Mouse (Mus musculus) MEL (cell line): ENCODE measurements at regions not wholly inside any gene's neighbourhood (a gene's known extent, or its start where the extent isn't known, plus 50 kb on each side); places are given as distances from the start of the nearest gene placed in this dataset.
"Not testable (repeated sequence)": the region's sequence is repeated elsewhere in the genome, so short reads cannot be mapped to it uniquely, and the experiment has no call there.

Experiments
- DNase-seq: peaks from one replicate; pipeline ENCODE4 v3.0.0; 2011; ENCODE audit warnings: low read depth, low spot score
- H3K27ac ChIP-seq: 2 replicates; pipeline ENCODE4 v1.5.1; 2012; ENCODE audit warnings: low read depth, mild to moderate bottlenecking, control low read depth, low read length, moderate library complexity; ENCODE audit not compliant: control insufficient read depth
- H3K27me3 ChIP-seq, 2 experiments: fragments of 150-350 bp in 1 of 2; sonication (generic) in 1 of 2; 2 replicates each; pipeline ENCODE4 v1.6.1; 2012; ENCODE audit warnings: low read length in 2 of 2, mild to moderate bottlenecking in 2 of 2, improper control_type of control experiment in 1 of 2, moderate library complexity in 1 of 2; ENCODE audit not compliant: insufficient read depth in 2 of 2, control insufficient read depth in 1 of 2
- H3K36me3 ChIP-seq, 2 experiments: 2 replicates each; pipeline ENCODE4 v1.6.1; 2012 to 2014; ENCODE audit warnings: low read length in 2 of 2, improper control_type of control experiment in 1 of 2, inconsistent platforms in 1 of 2, mild to moderate bottlenecking in 1 of 2; ENCODE audit not compliant: insufficient read depth in 2 of 2, control insufficient read depth in 1 of 2
- H3K4me1 ChIP-seq, 2 experiments: fragments of 150-350 bp in 1 of 2; sonication (generic) in 1 of 2; 2 replicates each; pipeline ENCODE4 v1.6.1; 2012; ENCODE audit warnings: low read length in 2 of 2, improper control_type of control experiment in 1 of 2, mild to moderate bottlenecking in 1 of 2; ENCODE audit not compliant: insufficient read depth in 2 of 2, control insufficient read depth in 1 of 2
- H3K4me3 ChIP-seq, 2 experiments: fragments of 150-350 bp in 1 of 2; sonication (generic) in 1 of 2; 2 replicates each; pipeline ENCODE4 v1.5.1; 2012; ENCODE audit warnings: low read depth in 2 of 2, low read length in 2 of 2, mild to moderate bottlenecking in 2 of 2, moderate library complexity in 2 of 2, control low read depth in 1 of 2, improper control_type of control experiment in 1 of 2; ENCODE audit not compliant: control insufficient read depth in 1 of 2, insufficient read depth in 1 of 2
- H3K79me2 ChIP-seq: 2 replicates; pipeline ENCODE4 v1.6.1; 2012; ENCODE audit warnings: mild to moderate bottlenecking, low read length, moderate library complexity; ENCODE audit not compliant: control insufficient read depth, poor library complexity, insufficient read depth
- H3K9ac ChIP-seq: 2 replicates; pipeline ENCODE4 v1.6.1; 2012; ENCODE audit warnings: low read depth, mild to moderate bottlenecking, control low read depth, low read length, moderate library complexity; ENCODE audit not compliant: control insufficient read depth, poor library complexity, severe bottlenecking
- H3K9me3 ChIP-seq: fragments of 150-350 bp; sonication (generic); replicated peaks from 2 replicates; pipeline ENCODE4 v1.6.1; 2012; ENCODE audit warnings: mild to moderate bottlenecking, low read length, improper control_type of control experiment, moderate library complexity; ENCODE audit not compliant: insufficient read depth
- CHD1 ChIP-seq: IDR thresholded peaks from 2 replicates; pipeline ENCODE4 v1.6.1; 2012; ENCODE audit warnings: low read depth, mild to moderate bottlenecking, inconsistent platforms, low read length, improper control_type of control experiment
- CHD2 ChIP-seq: IDR thresholded peaks from 2 replicates; pipeline ENCODE4 v1.6.1; 2011; ENCODE audit warnings: low read length, improper control_type of control experiment
- ELF1 ChIP-seq: IDR thresholded peaks from 2 replicates; pipeline ENCODE4 v1.6.1; 2014; ENCODE audit warnings: low read depth, mild to moderate bottlenecking, inconsistent platforms, low read length, improper control_type of control experiment, moderate library complexity
- GATA1 ChIP-seq: IDR thresholded peaks from 2 replicates; pipeline ENCODE4 v1.6.1; 2011; ENCODE audit warnings: low read depth, low read length, improper control_type of control experiment
- JUND ChIP-seq: IDR thresholded peaks from 2 replicates; pipeline ENCODE4 v1.6.1; 2011; ENCODE audit warnings: low read depth, mild to moderate bottlenecking, improper control_type of control experiment, low read length
- MAFK ChIP-seq: IDR thresholded peaks from 2 replicates; pipeline ENCODE4 v1.6.1; 2011; ENCODE audit warnings: low read depth, mild to moderate bottlenecking, low read length, improper control_type of control experiment, borderline replicate concordance
- MAZ ChIP-seq: IDR thresholded peaks from 2 replicates; pipeline ENCODE4 v1.6.1; 2012; ENCODE audit warnings: low read depth, mild to moderate bottlenecking, inconsistent platforms, low read length, improper control_type of control experiment
- MEF2A ChIP-seq: IDR thresholded peaks from 2 replicates; pipeline ENCODE4 v1.6.1; 2014; ENCODE audit warnings: low read depth, mild to moderate bottlenecking, inconsistent platforms, low read length, improper control_type of control experiment; ENCODE audit not compliant: poor library complexity, insufficient replicate concordance, severe bottlenecking; ENCODE audit errors: extremely low read depth
- NRF1 ChIP-seq: IDR thresholded peaks from 2 replicates; pipeline ENCODE4 v1.6.1; 2014; ENCODE audit warnings: low read depth, mild to moderate bottlenecking, inconsistent platforms, low read length, improper control_type of control experiment, moderate library complexity; ENCODE audit not compliant: poor library complexity, insufficient read depth, severe bottlenecking
- TBP ChIP-seq: IDR thresholded peaks from 2 replicates; pipeline ENCODE4 v1.8.0; 2011; ENCODE audit warnings: low read depth, low read length, improper control_type of control experiment
- ZC3H11A ChIP-seq: IDR thresholded peaks from 2 replicates; pipeline ENCODE4 v1.6.1; 2012; ENCODE audit warnings: low read depth, mild to moderate bottlenecking, inconsistent platforms, low read length, improper control_type of control experiment
- ZKSCAN1 ChIP-seq: IDR thresholded peaks from 2 replicates; pipeline ENCODE4 v1.6.1; 2012; ENCODE audit warnings: low read depth, mild to moderate bottlenecking, inconsistent platforms, low read length, improper control_type of control experiment, moderate library complexity

DNA sequence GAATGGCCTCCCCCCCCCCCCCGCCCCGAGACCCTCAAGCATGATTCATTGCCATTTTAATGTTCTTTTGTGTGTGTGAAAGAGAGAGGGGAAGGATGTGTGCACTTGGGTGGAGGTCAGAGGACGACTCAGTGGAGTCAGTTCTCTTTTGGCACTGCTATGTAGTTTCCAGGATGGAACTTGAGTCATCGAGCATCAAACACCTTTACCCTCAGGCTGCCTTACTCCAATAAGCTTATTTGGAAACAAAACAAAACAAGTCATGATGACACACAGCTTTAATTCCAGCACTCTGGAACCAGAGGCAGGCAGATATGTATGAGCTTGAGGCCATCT, 134.7 kb upstream of the Trim24 start:
- no peak for DNase-seq
- Histone ChIP-seq H3K9me3 (no peaks in the 10 kb centered on the region), H3K79me2 (no peaks in the 10 kb centered on the region), H3K27ac (no peak overlapping the region), H3K27me3 (no peaks in the 10 kb centered on the region), H3K4me3 (no peak overlapping the region), H3K9ac (no peak overlapping the region), H3K36me3 (no peaks in the 10 kb centered on the region; a peak in 1 of 4 replicates), H3K4me1 (no peaks in the 10 kb centered on the region)
- TF ChIP-seq MAFK (no peak), MEF2A (no peak), CHD1 (no peak), ZKSCAN1 (no peak), TBP (no peak), ZC3H11A (no peak), MAZ (no peak), JUND (no peak), NRF1 (no peak), GATA1 (no peak)

DNA sequence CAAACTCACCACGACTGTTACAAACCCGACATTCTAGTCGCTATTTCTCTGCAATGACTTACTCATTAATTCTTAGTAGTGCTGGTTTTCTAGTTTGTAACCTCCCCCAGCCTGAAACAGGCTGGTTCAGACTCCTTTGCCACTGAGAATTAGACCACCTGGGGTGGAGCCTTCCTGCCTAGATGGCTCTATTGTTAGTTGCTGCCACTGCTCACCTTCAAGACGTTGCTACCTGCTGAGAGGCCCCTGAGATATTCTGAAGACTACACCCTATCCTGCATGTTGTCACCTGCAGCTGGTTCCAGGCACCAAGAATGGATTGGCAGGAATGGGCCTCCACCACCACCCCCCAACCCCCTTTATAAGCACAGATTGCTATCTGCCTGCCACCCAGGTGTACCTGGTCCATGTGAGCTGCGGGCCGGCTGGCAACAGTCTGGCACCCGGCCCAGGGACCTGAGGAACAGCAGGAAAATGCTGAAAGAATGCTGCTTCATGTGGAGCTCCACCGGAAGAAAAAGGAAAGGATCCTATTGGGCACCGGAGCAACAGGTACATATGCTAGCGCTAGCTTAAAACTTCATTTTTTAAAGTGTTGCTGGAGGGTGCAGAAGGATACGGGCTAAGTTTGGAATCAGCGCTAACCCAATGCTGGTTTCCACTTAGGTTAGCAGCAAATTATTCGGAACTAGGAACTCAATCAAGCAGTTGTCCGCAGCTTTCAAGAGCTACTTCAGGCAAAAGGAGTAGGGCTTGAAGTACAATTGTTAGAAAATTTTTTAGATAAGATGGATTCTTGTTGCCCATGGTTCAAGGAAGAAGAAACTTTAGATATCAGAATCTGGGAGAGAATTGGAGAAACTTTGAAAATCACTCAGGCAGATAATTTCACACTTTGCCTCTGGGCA, 129.4 kb upstream of the Trim24 start:
- no peak overlapping the region for H3K9ac ChIP-seq
- H3K27me3 ChIP-seq: no peaks in the 10 kb centered on the region
- no peak for DNase-seq
- TF ChIP-seq CHD2: no peak
- no peak for TF ChIP-seq ELF1
- H3K79me2 ChIP-seq: no peaks in the 10 kb centered on the region
- H3K9me3 ChIP-seq: no peaks in the 10 kb centered on the region
- H3K4me3 ChIP-seq: no peak overlapping the region
- H3K4me1 ChIP-seq: no peaks in the 10 kb centered on the region
- no peak overlapping the region for H3K27ac ChIP-seq
- no peaks in the 10 kb centered on the region for H3K36me3 ChIP-seq

DNA sequence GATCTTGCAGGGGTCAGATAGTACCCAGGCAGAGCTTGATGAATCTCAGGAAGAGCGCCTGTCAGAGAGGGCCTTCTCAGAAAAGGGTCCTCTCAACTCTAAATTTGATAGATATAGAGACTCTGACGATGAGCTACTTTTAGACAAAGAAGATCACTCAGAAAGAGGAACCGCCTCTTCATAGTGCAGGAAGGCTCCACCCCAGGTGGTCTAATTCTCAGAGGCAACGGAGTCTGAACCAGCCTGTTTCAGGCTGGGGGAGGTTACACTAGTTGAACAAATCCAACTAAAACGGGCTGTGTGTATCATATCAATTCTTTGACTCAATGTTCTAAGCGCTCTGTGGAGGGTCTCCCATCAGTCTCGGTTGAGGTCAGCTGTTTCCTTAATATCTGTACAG, 128.7 kb upstream of the Trim24 start:
- not testable (repeated sequence) for H3K27ac ChIP-seq, H3K4me3 ChIP-seq, DNase-seq, H3K36me3 ChIP-seq, H3K9me3 ChIP-seq, H3K9ac ChIP-seq, H3K27me3 ChIP-seq, H3K79me2 ChIP-seq, H3K4me1 ChIP-seq
